Mouse (Mus musculus) forebrain, embryonic 10.5 days (tissue): ENCODE measurements at regions not wholly inside any gene's neighbourhood (a gene's known extent, or its start where the extent isn't known, plus 50 kb on each side); places are given as distances from the start of the nearest gene placed in this dataset.
A peak's percentile ranks its signal among the peaks of the same experiment; 100 is the strongest.

Experiments
- DNase-seq: peaks from one replicate; pipeline ENCODE4 v3.0.0-alpha.2; 2017; ENCODE audit warnings: low spot score; ENCODE audit errors: extremely low spot score
- H3K27ac ChIP-seq: fragments of 300-500 bp; sonication (generic); 2 replicates; pipeline ENCODE4 v1.5.1; 2016; ENCODE audit warnings: mild to moderate bottlenecking
- H3K27me3 ChIP-seq: fragments of 300-500 bp; sonication (generic); 2 replicates; pipeline ENCODE4 v1.6.1; 2016; ENCODE audit warnings: mild to moderate bottlenecking; ENCODE audit not compliant: poor library complexity, severe bottlenecking
- H3K36me3 ChIP-seq: fragments of 300-500 bp; sonication (generic); replicated peaks from 2 replicates; pipeline ENCODE4 v1.6.1; 2016; ENCODE audit warnings: mild to moderate bottlenecking, moderate library complexity
- H3K4me1 ChIP-seq: fragments of 300-500 bp; sonication (generic); 2 replicates; pipeline ENCODE4 v1.6.1; 2016
- H3K4me3 ChIP-seq: fragments of 300-500 bp; sonication (generic); 2 replicates; pipeline ENCODE4 v1.5.1; 2016; ENCODE audit warnings: mild to moderate bottlenecking, moderate library complexity
- H3K9me3 ChIP-seq: fragments of 300-500 bp; sonication (generic); 2 replicates; pipeline ENCODE4 v1.6.1; 2016; ENCODE audit warnings: mild to moderate bottlenecking, moderate library complexity
- WGBS: fragments of 180-500 bp; shearing (Covaris S2); methylation state at CpG from one replicate; pipeline ENCODE4 v1.1.7; 2016; 5-methylcytosine and 5-hydroxymethylcytosine counted together

DNA sequence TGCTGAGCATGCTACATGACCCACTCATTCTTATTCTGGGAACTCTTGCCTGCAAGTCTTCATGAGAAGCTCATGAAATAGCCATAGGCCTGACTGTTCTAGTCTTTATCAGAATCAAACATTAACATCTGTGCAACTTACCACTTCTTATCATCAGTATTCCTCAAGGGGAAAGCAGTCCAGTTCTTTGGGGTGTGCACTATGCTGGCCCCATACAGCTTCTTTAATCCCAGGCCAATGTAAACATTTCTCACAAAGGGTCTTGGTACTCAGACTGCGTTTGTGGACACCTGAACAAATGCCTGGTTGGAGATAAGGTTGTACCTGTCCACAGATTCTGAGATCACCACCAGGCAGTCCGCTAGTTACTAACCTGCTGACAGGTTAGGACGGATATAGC lies 51.3 kb downstream of the 3110018I06Rik start:
- H3K4me3 ChIP-seq: no peak overlapping the region
- no peak for DNase-seq
- H3K27ac ChIP-seq: no peak overlapping the region
- 83% methylated on average over 3 of the region's 3 CpGs for WGBS
- H3K36me3 ChIP-seq: no peaks in the 10 kb centered on the region
- H3K27me3 ChIP-seq: no peaks in the 10 kb centered on the region
- no peaks in the 10 kb centered on the region for H3K4me1 ChIP-seq
- H3K9me3 ChIP-seq: no peaks in the 10 kb centered on the region

DNA sequence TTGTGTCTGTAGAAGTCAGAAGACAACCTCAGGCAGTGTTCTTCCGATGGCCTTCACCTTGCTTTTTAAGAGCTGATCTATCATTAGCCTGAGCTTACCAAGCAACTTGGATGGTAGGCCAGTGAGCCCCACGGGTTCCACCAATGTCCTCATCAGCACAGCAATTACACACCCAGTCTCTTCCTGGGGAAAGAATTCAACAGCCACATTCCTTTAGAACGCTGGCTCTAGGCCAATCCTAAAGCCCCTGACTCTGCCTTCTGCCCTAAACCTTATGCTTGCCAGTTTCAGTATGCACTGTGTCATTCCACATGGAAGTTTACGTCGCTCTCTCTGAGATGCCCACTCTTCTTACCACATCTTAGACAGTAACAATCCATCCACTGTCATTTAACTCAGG lies 52.8 kb downstream of the 3110018I06Rik start:
- Histone ChIP-seq H3K9me3 (no peaks in the 10 kb centered on the region), H3K27ac (no peak overlapping the region), H3K27me3 (no peaks in the 10 kb centered on the region), H3K36me3 (no peaks in the 10 kb centered on the region), H3K4me1 (peaks cover 3% of the 10 kb centered on the region; the same call in 1 of the 2 replicates), H3K4me3 (no peak overlapping the region)
- no peak for DNase-seq
- 83% methylated on average over 5 of the region's 5 CpGs for WGBS

DNA sequence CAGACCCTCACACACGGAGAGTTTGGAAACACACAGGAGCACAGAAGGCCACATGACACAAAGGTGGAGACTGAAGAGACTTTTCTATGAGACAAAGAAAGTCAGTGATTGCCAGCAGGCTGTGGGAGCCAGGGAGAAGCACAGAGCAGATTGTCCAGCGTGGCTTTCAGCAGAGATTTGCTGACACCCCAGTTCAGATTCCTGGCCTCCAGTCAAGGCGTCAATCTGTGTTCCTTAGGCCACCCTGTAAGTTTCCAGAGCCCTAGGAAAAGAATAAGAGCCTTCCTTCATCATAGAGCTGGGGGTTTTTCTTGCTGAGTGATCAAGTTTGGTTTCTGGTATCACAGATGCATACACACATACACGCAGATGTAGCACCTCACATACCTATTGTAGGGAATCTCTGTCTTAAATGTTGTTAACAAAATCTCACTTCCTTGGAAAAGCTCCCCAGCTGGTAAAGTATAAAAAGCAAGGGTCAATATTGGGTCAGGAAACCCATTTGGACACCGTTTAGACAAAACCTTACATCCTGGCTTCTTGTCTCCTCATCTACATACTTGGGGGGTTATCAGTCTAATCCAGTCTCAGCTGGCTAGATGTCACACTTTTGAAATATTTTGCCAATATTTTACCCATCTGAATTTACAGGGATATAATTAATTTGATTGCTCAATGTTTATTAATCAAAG lies 58.9 kb downstream of the 3110018I06Rik start:
- no peak for DNase-seq
- Histone ChIP-seq H3K27ac (0 out of 2 replicates have a peak overlapping the region, but pooled peaks have one; percentile 4), H3K9me3 (no peaks in the 10 kb centered on the region), H3K27me3 (no peaks in the 10 kb centered on the region), H3K4me1 (peaks cover 15% of the 10 kb centered on the region), H3K4me3 (no peak overlapping the region), H3K36me3 (no peaks in the 10 kb centered on the region)
- WGBS: 68% methylated on average over 5 of the region's 5 CpGs

DNA sequence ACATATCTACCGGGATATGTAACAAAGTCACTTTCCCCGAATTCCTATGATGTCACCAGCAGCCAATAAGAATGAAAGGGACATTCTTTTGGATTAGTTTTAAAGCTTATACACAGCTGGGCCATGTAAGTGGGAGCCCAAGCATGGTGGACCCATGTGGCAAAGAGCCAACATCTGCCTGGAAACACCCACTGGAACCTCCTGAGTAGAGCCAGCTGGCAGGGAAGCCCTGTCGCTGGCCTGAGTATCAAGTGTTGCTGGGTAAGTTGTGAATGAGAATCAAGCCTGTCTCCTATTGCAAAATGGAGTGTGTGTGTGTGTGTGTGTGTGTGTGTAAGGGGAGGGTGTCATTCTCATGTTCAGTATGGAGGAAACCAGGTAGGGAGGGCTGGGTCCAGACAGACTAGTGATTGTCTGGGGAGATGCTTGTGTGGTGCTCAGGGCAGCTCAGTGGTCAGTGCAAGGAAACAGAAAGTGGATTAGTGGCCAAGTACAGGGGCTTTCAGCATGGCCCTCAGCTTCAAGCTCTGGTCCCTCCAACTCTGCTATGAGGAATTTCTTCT lies 59.5 kb downstream of the 3110018I06Rik start:
- Histone ChIP-seq H3K36me3 (no peaks in the 10 kb centered on the region), H3K9me3 (no peaks in the 10 kb centered on the region), H3K27ac (no peak overlapping the region), H3K4me1 (peaks cover 15% of the 10 kb centered on the region), H3K27me3 (no peaks in the 10 kb centered on the region), H3K4me3 (no peak overlapping the region)
- no peak for DNase-seq
- 98% methylated on average over 3 of the region's 3 CpGs for WGBS

DNA sequence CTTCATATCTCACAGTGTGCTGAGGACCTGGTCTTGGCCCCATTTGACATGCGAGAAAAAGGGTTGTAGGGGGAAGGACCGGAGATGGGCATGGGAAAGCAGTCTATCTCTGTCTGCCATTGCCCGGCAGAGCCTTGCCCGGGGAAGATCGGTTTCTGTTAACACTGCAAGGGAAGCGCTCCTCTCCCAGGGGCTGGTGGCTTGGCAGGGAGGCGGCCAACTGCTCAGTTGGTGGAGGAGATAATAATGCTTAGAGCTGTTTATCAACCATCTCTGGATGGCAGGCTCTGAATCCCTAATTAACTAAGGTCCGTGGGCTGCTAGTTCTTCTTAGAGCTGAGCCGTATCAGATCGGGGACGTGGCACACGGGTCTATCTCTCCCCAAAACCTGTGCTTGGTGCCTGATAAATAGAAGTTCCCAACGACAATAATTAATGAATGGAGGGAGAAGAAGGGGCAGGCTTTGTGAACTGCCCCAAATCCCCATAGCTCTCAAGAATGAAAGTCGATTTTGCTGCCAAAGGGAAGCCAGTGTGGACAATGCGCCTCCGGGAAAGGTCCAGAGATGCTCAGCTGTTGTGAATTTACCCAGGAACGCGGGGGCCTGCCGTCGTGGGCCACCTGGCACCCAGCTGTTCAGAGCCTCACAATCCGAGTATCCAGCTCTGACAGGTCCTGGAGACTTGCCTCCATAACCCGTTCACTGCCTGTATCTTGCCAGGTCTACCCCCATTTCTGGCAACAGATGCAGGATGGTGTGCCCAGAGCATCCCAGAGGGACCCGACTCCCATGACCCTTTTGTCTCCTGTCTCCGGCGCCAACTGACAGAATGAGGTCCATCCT lies 61.2 kb downstream of the 3110018I06Rik start:
- Histone ChIP-seq H3K27me3 (no peaks in the 10 kb centered on the region), H3K36me3 (no peaks in the 10 kb centered on the region), H3K4me3 (no peak overlapping the region), H3K27ac (no peak overlapping the region), H3K9me3 (no peaks in the 10 kb centered on the region), H3K4me1 (peaks cover 15% of the 10 kb centered on the region)
- DNase-seq: no peak
- 83% methylated on average over 25 of the region's 25 CpGs for WGBS

DNA sequence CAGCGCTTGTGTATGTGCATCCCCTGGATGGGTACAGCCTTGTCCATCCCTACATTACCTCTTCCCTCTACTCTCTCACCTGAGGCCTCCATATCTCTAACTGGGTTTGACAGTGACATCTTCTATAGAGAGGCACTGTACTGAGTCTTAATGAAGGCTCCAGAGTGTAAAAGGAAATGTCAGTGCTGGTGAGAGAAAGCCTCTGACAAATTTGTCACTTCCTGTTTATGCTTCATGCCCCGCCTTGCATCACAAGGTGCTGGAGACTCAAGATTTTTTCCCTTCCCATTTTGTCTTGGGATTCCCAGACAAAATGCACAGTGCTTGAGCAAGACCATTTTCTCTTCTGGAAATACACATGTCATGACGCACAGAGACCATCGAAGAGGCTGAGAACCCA lies 70.8 kb downstream of the 3110018I06Rik start:
- Histone ChIP-seq H3K9me3 (no peaks in the 10 kb centered on the region), H3K4me3 (no peak overlapping the region), H3K36me3 (no peaks in the 10 kb centered on the region), H3K4me1 (no peaks in the 10 kb centered on the region), H3K27me3 (no peaks in the 10 kb centered on the region), H3K27ac (no peak overlapping the region)
- no peak for DNase-seq
- WGBS: 98% methylated on average over 4 of the region's 4 CpGs

DNA sequence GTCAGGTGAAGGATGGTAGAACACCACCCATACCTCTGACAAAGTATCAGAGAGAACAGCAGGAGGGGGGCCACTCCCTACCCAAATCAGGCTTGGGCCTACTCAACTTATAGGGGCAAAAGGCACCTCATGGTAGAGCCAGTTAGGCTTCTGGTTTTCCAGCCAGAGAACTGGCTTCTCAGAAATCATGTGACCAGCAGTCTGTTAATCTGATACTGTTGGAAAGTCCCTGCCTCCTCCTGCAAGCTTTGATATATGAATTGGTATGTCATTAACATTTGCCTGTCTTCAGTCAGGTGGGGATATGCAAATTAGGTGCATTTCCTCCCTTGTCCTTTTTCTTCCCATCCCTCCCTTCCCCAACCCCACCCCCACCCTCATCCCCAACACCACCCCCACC lies 71.7 kb downstream of the 3110018I06Rik start:
- Histone ChIP-seq H3K9me3 (no peaks in the 10 kb centered on the region), H3K27ac (no peak overlapping the region), H3K4me1 (no peaks in the 10 kb centered on the region), H3K36me3 (no peaks in the 10 kb centered on the region), H3K27me3 (no peaks in the 10 kb centered on the region), H3K4me3 (no peak overlapping the region)
- no peak for DNase-seq

DNA sequence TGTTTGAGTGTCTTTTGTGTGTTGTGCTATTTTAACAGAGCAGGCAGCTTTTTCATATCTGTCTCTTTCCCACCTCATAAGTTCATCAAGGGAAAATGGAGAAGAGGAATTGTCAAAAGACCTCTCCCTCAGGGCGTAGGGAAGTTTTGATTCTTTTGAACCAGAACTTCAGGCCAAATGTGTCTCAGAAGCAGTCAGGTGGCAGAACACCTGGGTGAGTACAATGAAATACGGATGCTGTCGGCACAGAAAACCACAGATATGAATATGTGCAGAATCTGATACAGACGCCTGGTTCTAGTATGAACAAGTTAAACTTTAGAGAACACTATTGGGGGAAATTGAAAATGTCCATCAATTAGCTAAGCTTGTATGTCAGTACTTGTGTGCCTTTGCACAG lies 84.2 kb downstream of the 3110018I06Rik start:
- no peaks in the 10 kb centered on the region for H3K36me3 ChIP-seq
- H3K27ac ChIP-seq: no peak overlapping the region
- 93% methylated on average over 4 of the region's 4 CpGs for WGBS
- H3K9me3 ChIP-seq: no peaks in the 10 kb centered on the region
- H3K4me1 ChIP-seq: no peaks in the 10 kb centered on the region
- H3K4me3 ChIP-seq: no peak overlapping the region
- no peaks in the 10 kb centered on the region for H3K27me3 ChIP-seq
- no peak for DNase-seq

DNA sequence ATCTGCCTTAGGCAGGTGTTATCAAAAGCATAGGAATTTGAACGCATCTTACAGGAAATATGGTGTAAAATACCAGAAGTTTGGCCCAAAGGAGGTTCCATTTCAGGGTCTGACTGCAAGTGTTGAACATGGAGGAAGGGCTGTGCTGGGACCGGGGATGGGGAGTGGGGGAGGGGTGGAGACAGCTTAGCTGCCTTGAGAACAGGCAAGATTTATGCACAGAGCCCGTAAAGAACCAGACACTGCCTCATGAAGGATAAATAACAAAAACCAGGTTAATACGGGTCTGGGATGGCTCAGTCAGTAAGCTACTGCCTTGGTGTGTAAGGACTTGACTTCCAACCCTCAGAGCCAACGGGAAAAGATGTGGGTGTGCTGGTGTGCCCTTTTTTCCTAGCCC lies 91.1 kb downstream of the 3110018I06Rik start:
- Histone ChIP-seq H3K4me3 (no peak overlapping the region), H3K27ac (no peak overlapping the region), H3K4me1 (peaks cover 17% of the 10 kb centered on the region), H3K36me3 (no peaks in the 10 kb centered on the region), H3K9me3 (no peaks in the 10 kb centered on the region), H3K27me3 (no peaks in the 10 kb centered on the region)
- DNase-seq: no peak
- 84% methylated on average over 5 of the region's 5 CpGs for WGBS

DNA sequence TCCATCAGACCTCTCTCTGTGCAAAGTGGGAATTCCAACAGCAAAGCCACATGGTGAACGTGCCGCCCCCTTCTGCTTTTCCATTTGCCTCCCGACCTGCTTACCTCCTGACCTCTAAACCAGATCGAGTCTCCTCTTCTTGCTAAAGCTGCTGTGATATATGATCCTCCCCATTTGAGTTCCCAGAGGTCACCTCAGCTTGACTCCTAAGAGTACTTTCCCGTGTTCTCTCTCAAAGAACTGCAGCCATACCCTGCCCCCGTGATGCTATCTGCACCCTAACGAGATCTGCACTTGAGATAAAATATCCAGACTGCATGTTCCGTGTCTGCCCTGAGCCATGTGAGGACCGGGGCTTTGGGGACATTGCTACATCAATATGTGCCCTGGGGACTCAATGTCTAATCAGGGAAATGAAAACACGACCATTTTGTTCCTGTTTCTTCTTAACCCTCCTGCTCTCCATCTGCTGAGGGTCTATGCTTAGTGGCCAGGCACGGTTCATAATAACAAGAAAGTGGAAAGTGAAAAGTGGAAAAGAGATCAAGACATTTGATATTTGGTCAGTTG lies 94.8 kb downstream of the 3110018I06Rik start:
- H3K9me3 ChIP-seq: no peaks in the 10 kb centered on the region
- H3K27ac ChIP-seq: 0 out of 2 replicates have a peak overlapping the region, but pooled peaks have one; percentile 20
- no peaks in the 10 kb centered on the region for H3K36me3 ChIP-seq
- H3K27me3 ChIP-seq: no peaks in the 10 kb centered on the region
- no peak overlapping the region for H3K4me3 ChIP-seq
- H3K4me1 ChIP-seq: peaks cover 40% of the 10 kb centered on the region
- WGBS: 51% methylated on average over 11 of the region's 11 CpGs
- no peak for DNase-seq

DNA sequence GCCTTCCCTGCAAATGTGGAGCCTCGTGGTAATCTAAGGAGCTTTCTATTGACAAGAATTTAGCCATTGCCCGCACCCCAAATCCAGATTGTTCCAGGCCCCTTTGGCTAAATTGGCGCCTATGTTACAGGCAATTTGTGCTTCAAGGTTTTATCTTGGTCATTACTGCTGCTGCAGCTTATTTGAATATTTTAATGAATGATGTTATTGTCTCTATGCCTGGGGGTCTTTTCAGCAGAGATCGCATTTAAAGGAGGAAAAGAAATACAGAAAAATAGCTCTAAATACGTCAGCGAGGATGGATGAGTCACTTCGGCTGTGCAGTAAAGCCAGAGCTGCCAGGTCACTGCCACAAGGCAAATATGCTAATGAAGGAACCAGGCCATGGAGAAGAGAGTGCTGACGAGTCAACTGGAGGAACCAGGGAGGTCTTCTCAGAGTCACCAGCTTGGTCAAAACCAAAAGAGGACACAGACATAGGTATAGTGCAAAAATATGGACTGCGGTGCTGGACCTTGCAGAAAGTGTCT lies 97.3 kb downstream of the 3110018I06Rik start:
- no peak for DNase-seq
- Histone ChIP-seq H3K36me3 (no peaks in the 10 kb centered on the region), H3K9me3 (no peaks in the 10 kb centered on the region), H3K27ac (no peak overlapping the region), H3K27me3 (no peaks in the 10 kb centered on the region), H3K4me3 (no peak overlapping the region), H3K4me1 (peaks cover 40% of the 10 kb centered on the region)
- WGBS: 74% methylated on average over 9 of the region's 9 CpGs

DNA sequence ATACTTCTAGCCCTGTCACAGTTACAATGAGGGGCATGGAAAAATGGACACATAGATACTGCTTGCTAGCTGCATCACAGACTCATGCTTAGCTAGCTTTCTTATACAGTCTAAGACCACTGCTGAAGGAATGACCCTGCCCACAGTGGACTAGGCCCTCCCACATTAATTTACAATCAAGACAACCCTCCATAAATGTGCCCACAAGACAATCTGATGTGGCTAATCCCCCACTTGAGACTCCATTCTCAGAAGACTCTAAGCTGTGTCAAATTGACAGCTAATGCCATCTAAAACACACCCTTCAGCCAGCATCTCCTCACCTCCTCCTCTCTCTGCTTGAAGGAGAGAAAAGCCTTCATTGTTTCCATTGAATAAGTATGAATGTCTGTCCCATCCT lies 107.8 kb downstream of the 3110018I06Rik start:
- Histone ChIP-seq H3K27me3 (no peaks in the 10 kb centered on the region), H3K4me1 (no peaks in the 10 kb centered on the region), H3K4me3 (no peak overlapping the region), H3K36me3 (no peaks in the 10 kb centered on the region), H3K9me3 (no peaks in the 10 kb centered on the region), H3K27ac (no peak overlapping the region)
- DNase-seq: no peak

DNA sequence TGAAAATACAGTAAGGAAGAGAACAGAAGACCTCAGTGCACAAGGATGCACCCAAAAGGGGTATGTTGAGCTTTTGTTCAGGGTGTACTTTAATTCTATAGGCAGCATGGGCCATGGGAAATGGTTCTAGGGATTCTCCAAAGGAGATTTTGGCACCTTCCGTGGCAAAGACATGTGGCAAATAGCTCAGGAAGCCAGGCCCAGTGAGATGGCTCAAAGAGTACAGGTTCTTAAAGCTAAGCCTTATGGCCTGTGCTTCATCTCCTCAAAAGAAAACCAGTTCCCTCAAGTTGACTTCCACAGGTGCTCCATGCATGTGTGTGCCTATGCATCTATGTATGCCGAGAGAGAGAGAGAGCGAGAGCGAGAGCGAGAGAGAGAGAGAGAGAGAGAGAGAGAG lies 112.1 kb downstream of the 3110018I06Rik start:
- no peaks in the 10 kb centered on the region for H3K9me3 ChIP-seq
- no peak for DNase-seq
- no peak overlapping the region for H3K4me3 ChIP-seq
- 90% methylated on average over 5 of the region's 5 CpGs for WGBS
- no peaks in the 10 kb centered on the region for H3K36me3 ChIP-seq
- no peaks in the 10 kb centered on the region for H3K4me1 ChIP-seq
- H3K27me3 ChIP-seq: no peaks in the 10 kb centered on the region
- H3K27ac ChIP-seq: no peak overlapping the region
